Mouse (Mus musculus) urinary bladder, adult 2 months (tissue): ENCODE results near the gene Gm572. TPM values are rescaled to one million over a fixed set of nuclear protein-coding genes. Genes with fewer than 3 reads are reported as not detected.
A peak's percentile ranks its signal among the peaks of the same experiment; 100 is the strongest.

Experiments used
- DNase-seq: peaks from one replicate; pipeline ENCODE4 v3.0.0; 2022; ENCODE audit warnings: low spot score
- polyA plus RNA-seq: library from polyadenylated mRNA; depleted of rRNA; stranded (reverse); fragments of >200 nt; gene quantifications from 2 replicates; pipeline ENCODE4 v1.2.3, GENCODE M21; 2012

Gm572 gene
- polyA plus RNA-seq, 1 experiment: 0.04 TPM

GRCm38 (mm10) chr4:148625756-148626622, 17.1 kb upstream of the Gm572 start:
- DNase-seq: no peak

- peak; percentile 91 for DNase-seq
Observed at GRCm38 (mm10) chr4:148626623-148627185, 16.4 kb upstream of the Gm572 start, which contains the start of gene Tardbp. Gene Tardbp, minus strand, starts transcription at chr4:148627019.

GRCm38 (mm10) chr4:148627246-148627645, 15.9 kb upstream of the Gm572 start:
- no peak for DNase-seq

- DNase-seq: no peak
Observed at GRCm38 (mm10) chr4:148632013-148632692, 11.0 kb upstream of the Gm572 start.

GRCm38 (mm10) chr4:148633395-148634061, 9.6 kb upstream of the Gm572 start:
- no peak for DNase-seq

- DNase-seq: no peak
Observed at GRCm38 (mm10) chr4:148635309-148635708, 7.8 kb upstream of the Gm572 start.

- no peak for DNase-seq
Observed at GRCm38 (mm10) chr4:148638302-148638701, 4.8 kb upstream of the Gm572 start.

GRCm38 (mm10) chr4:148639455-148639854, 3.7 kb upstream of the Gm572 start:
- no peak for DNase-seq

GRCm38 (mm10) chr4:148641121-148641520, 2.0 kb upstream of the Gm572 start:
- DNase-seq: no peak

- DNase-seq: peak; percentile 57
Observed at GRCm38 (mm10) chr4:148644157-148644511, 1.0 kb downstream of the Gm572 start.

GRCm38 (mm10) chr4:148644926-148645325, 1.8 kb downstream of the Gm572 start:
- no peak for DNase-seq

GRCm38 (mm10) chr4:148646616-148647015, 3.5 kb downstream of the Gm572 start:
- DNase-seq: no peak

- no peak for DNase-seq
Observed at GRCm38 (mm10) chr4:148649309-148649708, 6.2 kb downstream of the Gm572 start.

- DNase-seq: no peak
Observed at GRCm38 (mm10) chr4:148651045-148651444, 7.9 kb downstream of the Gm572 start.

GRCm38 (mm10) chr4:148654701-148655398, 11.7 kb downstream of the Gm572 start:
- no peak for DNase-seq

GRCm38 (mm10) chr4:148656691-148657258, 13.7 kb downstream of the Gm572 start:
- DNase-seq: no peak

GRCm38 (mm10) chr4:148657776-148658175, 14.7 kb downstream of the Gm572 start:
- no peak for DNase-seq

- no peak for DNase-seq
Observed at GRCm38 (mm10) chr4:148660174-148660573, 17.1 kb downstream of the Gm572 start.

GRCm38 (mm10) chr4:148662168-148662965, 19.2 kb downstream of the Gm572 start:
- DNase-seq: peak; percentile 61

GRCm38 (mm10) chr4:148663326-148663725, 20.2 kb downstream of the Gm572 start:
- no peak for DNase-seq
